Mouse (Mus musculus): ENCODE data around the gene Xrcc3.

DNA sequence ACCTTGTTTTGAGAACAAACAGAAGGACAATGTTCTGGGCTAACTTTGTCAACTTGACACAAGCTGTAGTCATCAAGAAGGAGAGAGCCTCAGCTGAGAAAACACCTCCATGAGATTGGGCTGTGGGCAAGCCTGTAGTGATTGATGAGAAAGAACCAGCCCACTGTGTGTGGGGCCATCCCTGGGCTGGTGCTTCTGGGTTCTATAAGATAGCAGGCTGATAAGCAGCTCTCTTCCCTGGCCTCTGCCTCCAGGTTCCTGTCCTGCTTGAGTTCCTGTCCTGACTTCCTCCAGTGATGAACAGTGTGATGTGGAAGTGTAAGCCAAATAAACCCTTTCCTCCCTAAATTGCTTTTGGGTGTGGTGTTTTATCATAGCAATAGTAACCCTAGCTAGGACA lies 59.0 kb downstream of the Xrcc3 start:
- TF ChIP-seq CTCF (IDR thresholded peaks at IDR 0.05; ENCODE audit: low read depth, low read length): no peak
- no peak for TF ChIP-seq POLR2A (IDR thresholded peaks at IDR 0.05; ENCODE audit: borderline replicate concordance, low read depth, low read length)
